Mouse (Mus musculus) kidney, adult 2 months (tissue): ENCODE measurements around the gene Mlph.

Experiments used
- CTCF ChIP-seq: fragments of 200-500 bp; conservative IDR thresholded peaks from 2 replicates; pipeline ENCODE4 v1.5.1; 2011; ENCODE audit warnings: low read depth, mild to moderate bottlenecking, control low read depth, low read length, moderate library complexity, mixed read lengths; ENCODE audit not compliant: insufficient read depth, insufficient read length
- POLR2A ChIP-seq: fragments of 200-500 bp; IDR thresholded peaks from one replicate; pipeline ENCODE4 v1.6.1; 2011; ENCODE audit warnings: low read depth, low read length, control low read depth

DNA sequence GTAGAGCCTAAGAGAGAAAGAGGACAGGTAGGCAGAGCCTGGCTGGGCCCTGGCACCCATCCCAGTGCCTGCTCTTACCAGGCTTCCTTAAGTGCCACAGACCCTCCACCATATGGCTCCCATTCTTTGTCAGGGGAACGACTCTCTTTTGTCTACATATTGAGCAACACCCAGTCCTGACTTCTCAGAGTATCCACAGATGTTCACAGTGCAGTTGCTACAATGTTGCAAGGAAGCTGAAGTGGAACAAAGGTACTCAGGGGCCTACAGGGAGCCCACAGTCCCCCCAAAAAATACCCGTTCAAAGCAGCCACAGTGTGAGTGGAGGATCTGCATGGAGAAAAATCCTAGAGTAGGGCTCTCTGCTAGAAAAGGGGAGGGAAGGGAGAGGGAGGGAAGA, 38.9 kb upstream of the Mlph start:
- no peak for TF ChIP-seq CTCF
- no peak for TF ChIP-seq POLR2A
